Mouse (Mus musculus) right cerebral cortex, postnatal 4 days (tissue): Measurements from ENCODE around the gene Rtp4.

Source experiments
- DNase-seq: peaks from one replicate; pipeline ENCODE4 v3.0.0-alpha.2; 2022

Gene Rtp4

DNA sequence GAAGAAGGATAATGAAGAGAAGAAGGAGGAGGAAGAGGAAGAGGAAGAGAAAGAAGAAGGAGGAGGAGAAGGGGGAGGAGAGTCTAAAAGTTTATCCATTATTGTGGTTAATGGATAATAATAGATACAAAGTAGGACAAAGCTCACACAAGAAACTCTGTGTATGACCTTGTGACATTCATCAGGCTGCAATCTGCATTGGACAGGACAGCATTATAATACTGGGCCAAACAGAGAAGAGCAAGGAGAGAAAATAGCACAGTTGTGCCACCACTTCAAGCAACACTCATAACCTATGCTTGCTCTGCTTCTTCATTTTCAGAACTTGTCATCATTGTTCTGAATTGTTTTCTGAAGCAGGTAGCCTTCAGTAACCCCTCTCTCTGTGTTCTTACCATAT is 72.4 kb downstream of the Rtp4 start:
- no peak for DNase-seq

DNA sequence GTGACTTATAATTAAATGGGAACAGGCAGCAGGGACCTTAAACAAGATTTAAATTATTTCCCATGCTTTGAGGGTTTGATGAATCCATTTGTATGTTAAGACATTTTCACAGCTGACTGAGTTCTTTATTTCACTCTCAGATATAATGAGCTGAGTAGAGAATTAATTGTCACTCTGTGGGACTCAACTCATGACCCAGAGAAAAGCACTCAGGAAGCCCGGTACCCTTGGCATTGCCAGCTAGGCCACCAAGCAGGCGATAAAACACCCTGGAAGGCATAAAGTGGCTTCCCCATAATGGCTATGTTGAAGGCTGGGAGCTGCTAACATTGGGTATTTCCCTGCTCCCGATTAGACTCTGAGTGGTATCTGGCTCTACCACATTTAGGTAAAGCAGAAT is 76.6 kb downstream of the Rtp4 start:
- DNase-seq, result no peak

DNA sequence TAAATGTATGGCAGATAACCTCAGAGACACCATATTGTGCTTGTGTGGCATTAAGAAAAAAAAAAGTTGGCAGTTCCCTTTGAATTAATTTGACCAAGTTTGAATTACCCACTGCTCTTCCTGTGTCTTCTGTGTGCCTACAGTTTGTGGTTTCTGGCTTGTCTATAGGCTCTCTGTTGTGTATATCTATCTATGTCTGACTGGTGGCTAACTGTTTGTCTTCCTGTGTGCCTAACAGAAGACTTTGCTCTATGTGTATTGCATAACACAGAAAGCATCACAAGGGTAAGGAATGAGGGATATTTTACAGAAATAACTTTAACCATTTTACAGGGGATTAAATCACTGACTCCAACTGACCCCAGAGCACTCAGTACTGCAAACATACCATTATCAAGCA is 77.9 kb downstream of the Rtp4 start:
- DNase-seq, result no peak

DNA sequence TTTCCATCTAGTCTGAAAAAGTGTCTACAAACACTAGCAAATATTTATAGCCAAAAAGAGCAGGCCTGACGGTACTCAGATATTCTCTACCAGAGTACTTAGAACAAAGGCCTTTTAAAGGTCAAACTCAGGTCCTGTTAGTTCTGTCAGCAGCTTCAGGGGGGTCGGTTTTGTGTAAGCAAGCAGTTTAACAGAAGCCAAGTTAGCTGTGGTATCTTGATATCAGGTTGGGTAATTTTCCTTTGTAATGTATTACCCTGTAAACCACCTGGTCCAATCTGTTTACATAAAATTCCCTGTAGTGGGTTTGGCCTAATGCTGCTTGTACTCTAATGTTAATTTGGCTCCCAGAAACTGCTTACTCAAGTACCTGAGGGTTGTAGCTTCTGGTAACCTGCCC is 86.1 kb downstream of the Rtp4 start:
- DNase-seq, result no peak

DNA sequence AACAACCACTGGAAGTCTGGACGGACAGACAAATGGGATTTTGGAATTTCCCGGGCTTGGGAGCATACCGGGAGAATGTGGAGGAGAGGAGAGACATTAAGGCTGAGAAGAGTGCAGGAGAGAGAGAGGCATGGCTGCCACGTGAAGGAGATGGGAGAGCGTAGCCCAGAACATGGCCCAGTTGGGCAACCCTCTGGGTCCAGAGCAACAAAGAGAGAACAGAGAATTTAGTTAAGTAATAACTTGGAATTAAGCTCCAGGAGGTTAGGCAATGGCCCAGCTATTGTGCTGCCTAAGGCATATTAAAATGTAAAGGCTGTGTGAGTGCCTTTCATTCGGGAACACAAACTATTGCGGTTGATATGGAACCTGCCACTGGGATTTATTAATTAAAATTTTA is 86.6 kb downstream of the Rtp4 start:
- DNase-seq, result no peak

DNA sequence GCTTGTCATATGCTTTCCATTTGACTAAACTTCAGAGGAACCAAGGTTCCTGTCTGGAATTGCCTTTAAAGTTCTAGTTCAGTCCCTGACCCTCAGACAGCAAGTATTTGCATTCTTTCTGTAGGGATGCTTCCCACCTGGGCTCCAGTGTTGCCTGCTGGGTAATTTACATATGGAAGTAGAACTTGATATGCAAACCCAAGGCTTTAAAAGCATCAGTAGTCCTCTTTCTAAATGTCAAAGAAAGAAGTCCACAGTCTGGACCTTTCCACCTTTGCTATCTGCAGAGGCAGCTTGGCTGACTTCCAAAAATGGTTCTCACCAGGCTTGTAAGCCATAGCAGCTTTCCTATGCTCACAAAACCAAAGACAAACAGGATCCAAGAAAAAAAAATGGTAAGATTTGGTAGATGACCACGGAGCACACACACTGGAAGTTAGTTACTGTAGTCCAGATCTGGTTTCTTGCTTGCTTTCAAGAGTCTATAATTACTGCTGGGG is 87.9 kb downstream of the Rtp4 start:
- no peak for DNase-seq

DNA sequence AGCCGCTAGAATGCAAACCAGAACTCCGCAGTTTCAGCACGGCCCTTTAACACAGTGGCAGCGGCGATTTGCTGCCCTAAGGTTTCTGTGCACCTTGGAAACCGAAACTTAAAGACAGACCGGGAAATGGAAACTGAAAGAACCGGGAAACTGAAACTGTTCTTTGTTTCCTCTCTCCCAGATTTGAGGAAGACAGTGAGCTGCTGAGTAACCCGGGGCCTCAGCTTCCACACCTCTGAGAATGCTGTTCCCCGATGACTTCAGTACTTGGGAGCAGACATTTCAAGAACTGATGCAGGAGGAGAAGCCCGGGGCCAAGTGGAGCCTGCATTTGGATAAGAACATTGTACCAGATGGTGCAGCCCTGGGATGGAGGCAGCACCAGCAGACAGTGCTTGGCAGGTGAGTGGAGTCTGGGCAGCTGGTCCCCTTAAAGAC is 89.7 kb downstream of the Rtp4 start:
- DNase-seq, result peak; percentile 3

DNA sequence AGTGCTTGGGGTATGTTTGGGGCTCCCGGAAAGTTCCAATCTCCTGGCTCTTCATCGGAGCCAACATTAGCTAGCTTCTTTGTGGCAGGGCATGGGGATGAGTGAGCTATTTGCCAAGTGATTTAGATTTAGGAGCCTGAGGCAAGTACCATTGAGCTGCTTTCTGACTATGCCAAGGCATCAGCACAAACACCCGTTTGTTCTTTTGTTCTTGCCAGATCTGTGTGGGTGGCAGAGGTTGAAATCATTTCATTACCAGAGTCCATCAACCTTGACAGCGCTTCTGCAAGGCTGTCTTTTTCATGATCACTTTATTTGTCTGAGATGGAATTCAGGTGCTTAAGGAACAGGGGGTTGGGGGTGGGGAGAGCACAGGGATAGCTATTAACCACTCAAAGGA is 104.1 kb downstream of the Rtp4 start:
- no peak for DNase-seq

DNA sequence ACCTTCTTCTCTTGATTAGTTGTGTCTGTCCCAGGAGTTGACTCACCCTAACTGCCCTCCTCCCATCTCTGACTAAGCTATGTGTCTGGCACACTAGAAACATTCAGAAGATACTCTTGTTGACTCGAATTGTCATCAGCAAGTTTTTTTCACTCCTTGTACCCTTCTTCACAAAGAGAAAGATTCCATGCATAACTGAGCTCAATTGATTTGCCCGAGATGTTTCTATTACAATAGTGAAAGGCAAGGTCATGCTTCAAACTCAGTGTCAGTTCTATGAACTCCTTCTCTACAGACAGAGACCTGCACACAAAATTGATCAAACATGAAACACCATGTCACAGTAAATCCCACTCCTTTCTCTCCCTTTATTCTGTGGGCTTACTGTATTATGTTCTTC is 111.4 kb downstream of the Rtp4 start:
- DNase-seq, result no peak

DNA sequence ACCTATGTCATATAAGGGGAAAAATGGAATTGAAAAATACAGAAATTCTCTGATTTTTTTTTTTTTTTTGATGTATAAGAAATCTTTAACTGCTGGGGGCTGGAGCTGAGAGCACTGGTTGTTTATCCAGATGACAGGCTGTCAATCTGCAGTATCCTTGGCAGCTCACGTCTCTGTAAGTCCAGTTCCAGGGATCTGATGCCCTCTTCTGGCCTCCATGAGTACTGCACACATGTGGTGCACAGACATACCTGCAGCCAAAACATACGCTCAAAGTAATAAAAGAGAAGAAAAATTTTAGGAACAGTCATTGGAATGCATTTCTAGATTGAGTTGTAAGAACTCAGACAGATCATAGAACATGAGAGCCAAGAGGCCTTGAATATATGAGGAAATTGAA is 112.6 kb downstream of the Rtp4 start:
- no peak for DNase-seq

DNA sequence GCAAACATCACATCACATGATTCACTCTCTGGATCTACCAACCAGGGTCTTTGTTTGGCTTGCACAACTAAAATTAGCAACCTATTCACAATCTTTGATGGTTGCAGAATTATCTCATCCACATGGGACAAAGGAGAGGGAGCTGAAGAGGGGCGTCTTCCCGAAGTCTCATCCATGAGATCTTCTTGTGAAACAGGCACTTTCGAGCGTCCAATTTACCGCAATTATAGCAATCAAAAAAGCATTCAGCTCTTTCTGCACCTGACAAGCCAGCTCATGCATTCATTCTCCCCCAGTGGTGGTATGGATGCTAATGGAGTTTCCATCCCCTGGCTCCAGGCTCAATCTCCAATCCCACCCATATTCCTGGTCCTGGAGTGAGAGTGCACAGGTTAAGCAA is 132.9 kb downstream of the Rtp4 start:
- no peak for DNase-seq

DNA sequence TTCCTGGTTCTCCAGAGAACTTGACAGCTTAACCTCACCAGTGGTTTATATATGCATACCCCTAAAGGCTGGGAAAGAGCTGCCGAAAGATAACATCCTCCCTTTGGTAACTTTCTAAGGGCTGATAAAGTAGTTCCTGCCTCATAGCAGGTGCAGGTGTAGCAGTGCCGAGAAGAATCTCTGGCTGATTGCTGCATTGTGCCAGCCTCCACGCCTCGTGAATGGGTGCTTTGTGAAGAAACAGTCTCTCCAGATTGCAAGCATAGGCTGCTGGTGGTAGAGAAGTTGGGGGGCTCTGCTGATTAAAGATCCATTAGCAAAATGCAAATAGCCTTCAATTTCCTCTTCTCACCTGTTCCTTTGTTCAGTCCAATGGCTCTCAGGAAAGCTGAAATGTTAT is 133.4 kb downstream of the Rtp4 start:
- DNase-seq, result no peak

DNA sequence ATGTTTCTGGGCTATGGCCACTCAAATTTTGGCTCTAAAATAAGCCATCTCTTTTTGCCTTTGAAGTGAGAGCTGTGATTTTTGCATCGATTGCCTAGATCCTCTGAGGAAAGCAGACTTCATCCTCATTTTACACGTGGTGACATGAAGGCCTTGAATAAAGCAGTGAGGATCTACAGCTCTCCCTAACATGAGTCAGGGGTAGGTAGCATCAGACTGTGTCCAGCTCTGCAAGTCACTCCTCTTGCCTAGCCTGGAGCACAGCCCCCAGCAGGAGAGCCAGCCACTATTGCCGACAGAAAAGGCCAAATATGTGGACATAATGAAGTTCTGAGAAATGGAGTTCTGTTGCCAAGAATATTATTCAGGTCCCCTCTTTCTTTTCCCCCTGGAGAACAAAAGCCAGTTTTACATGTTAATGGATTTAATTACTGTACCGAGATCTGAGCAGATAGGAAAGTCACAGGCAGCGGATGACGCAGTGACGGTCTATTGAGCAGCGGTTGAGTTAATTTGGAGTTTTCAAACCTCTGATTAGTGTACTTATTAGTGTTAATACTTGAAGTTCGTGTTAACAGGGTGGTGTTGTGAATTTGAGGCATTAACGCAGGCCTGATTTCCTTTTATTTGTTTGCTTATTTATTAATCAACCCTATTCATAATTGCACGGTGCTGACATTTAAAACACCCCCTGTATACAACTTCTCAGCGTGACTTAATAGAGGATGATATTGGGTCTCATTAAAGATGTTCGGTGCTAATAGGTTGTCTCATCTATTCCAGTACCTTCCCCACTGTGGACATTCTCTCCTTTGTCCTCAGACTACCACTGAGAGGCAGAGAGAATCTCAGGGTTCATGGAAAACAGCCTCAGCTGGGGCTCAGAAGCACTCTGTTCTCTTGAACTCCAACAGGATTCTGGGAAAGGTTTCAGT is 139.8 kb downstream of the Rtp4 start:
- no peak for DNase-seq
